Mouse (Mus musculus): Measurements from ENCODE around the gene Lpar6. TPM values are rescaled to one million over a fixed set of nuclear protein-coding genes. Genes with fewer than 3 reads are reported as not detected.
A peak's percentile ranks its signal among the peaks of the same experiment; 100 is the strongest.

Gene Lpar6
- total RNA-seq (2021) = 1 to 10 TPM; 1.5 to 1.6 TPM
- long read RNA-seq, experiment 1, full-length matches to known transcripts = 6 of 6 reads
- long read RNA-seq, experiment 1, partial matches to known transcripts = 0 of 6 reads
- long read RNA-seq, experiment 1, other reads (novel, unspliced or antisense) = 0 of 6 reads
- long read RNA-seq, experiment 2, full-length matches to known transcripts = 8 of 8 reads
- long read RNA-seq, experiment 2, partial matches to known transcripts = 0 of 8 reads
- long read RNA-seq, experiment 2, other reads (novel, unspliced or antisense) = 0 of 8 reads

- DNase-seq = peak; percentile 33
Measured at GRCm38 (mm10) chr14:73237848-73238321, at the start of gene Lpar6. Lpar6 (plus strand) TSS chr14:73237895.

- DNase-seq = no peak
Measured at GRCm38 (mm10) chr14:73199058-73199457, 38.6 kb upstream of the Lpar6 start.

- no peak for DNase-seq
Measured at GRCm38 (mm10) chr14:73201447-73201846, 36.2 kb upstream of the Lpar6 start.

GRCm38 (mm10) chr14:73204016-73204415 lies 33.7 kb upstream of the Lpar6 start:
- DNase-seq = no peak

GRCm38 (mm10) chr14:73209262-73209661 lies 28.4 kb upstream of the Lpar6 start:
- no peak for DNase-seq

GRCm38 (mm10) chr14:73210196-73210595 lies 27.5 kb upstream of the Lpar6 start:
- DNase-seq = no peak

- DNase-seq = no peak
Measured at GRCm38 (mm10) chr14:73211477-73211876, 26.2 kb upstream of the Lpar6 start.

- DNase-seq = peak; percentile 14
Measured at GRCm38 (mm10) chr14:73217062-73217461, 20.6 kb upstream of the Lpar6 start.

- DNase-seq = no peak
Measured at GRCm38 (mm10) chr14:73222316-73222970, 15.3 kb upstream of the Lpar6 start.

- DNase-seq = no peak
Measured at GRCm38 (mm10) chr14:73226346-73226745, 11.3 kb upstream of the Lpar6 start.

- DNase-seq = no peak
Measured at GRCm38 (mm10) chr14:73226849-73227248, 10.8 kb upstream of the Lpar6 start.

- no peak for DNase-seq
Measured at GRCm38 (mm10) chr14:73231286-73231982, 6.3 kb upstream of the Lpar6 start.

GRCm38 (mm10) chr14:73234468-73235031 lies 3.1 kb upstream of the Lpar6 start:
- DNase-seq = no peak

GRCm38 (mm10) chr14:73238498-73239250 lies 979 bp downstream of the Lpar6 start:
- DNase-seq = peak; percentile 16

GRCm38 (mm10) chr14:73239291-73239690 lies 1.6 kb downstream of the Lpar6 start:
- no peak for DNase-seq

- no peak for DNase-seq
Measured at GRCm38 (mm10) chr14:73239857-73240256, 2.2 kb downstream of the Lpar6 start.

- no peak for DNase-seq
Measured at GRCm38 (mm10) chr14:73244061-73244597, 6.4 kb downstream of the Lpar6 start.

GRCm38 (mm10) chr14:73250056-73250455 lies 12.4 kb downstream of the Lpar6 start:
- DNase-seq = no peak

GRCm38 (mm10) chr14:73252276-73252675 lies 14.6 kb downstream of the Lpar6 start:
- no peak for DNase-seq

GRCm38 (mm10) chr14:73253453-73254251 lies 16.0 kb downstream of the Lpar6 start:
- DNase-seq = no peak

- DNase-seq = no peak
Measured at GRCm38 (mm10) chr14:73254412-73254811, 16.7 kb downstream of the Lpar6 start.
